ENCODE assay signal across 8 mouse cellular contexts in genomic region chr2:167823513-167823912, GRCm38 (mm10).
DNase-seq lines count a peak whose midpoint lies in the region; ATAC-seq lines count a peak whose summit lies in the region.

No protein-coding gene starts in this region.

- ATAC-seq in forebrain, embryonic 14.5 days, result peak; percentile 58; the same call in 1 of the 2 replicates
- ATAC-seq in lung, embryonic 15.5 days (ENCODE audit: borderline replicate concordance, extremely low read depth, low FRiP score, low TSS enrichment), result peak; percentile 76

- intact Hi-C loops in left cerebral cortex, postnatal 14 days (cut with DNase I), result no loop called here

- peak overlapping the region; percentile 39; the same call in 1 of the 2 replicates for H3K27ac ChIP-seq in forebrain, embryonic 14.5 days (ENCODE audit: low read depth, low read length)
- H3K27ac ChIP-seq in lung, embryonic 15.5 days, result peak overlapping the region; percentile 94

- H3K4me3 ChIP-seq in forebrain, embryonic 14.5 days (ENCODE audit: low read depth, low read length), result no peak overlapping the region
- H3K4me3 ChIP-seq in lung, embryonic 15.5 days, result no peak overlapping the region

- peak; percentile 97 for DNase-seq in heart, adult 11 months
- DNase-seq in heart, adult 9 months (ENCODE audit: low spot score in 2 of 2), result no peak
- peak; percentile 63 for DNase-seq in forebrain, embryonic 14.5 days (ENCODE audit: low spot score)
- DNase-seq in kidney, adult 8-10 months, result peak; percentile 85 to 89
- no peak for DNase-seq in thymus, postnatal 14 days
- no peak for DNase-seq in frontal cortex, postnatal 10 days (ENCODE audit: low spot score in 2 of 2)
- no peak for DNase-seq in left cerebral cortex, postnatal 14 days (ENCODE audit: low spot score in 2 of 2)

- H3K36me3 ChIP-seq in forebrain, embryonic 14.5 days (ENCODE audit: control insufficient read depth, insufficient read depth, low read length), result no peaks in the 10 kb centered on the region
- no peaks in the 10 kb centered on the region for H3K36me3 ChIP-seq in lung, embryonic 15.5 days

- 18% methylated on average over 9 of the region's 9 CpGs for WGBS in forebrain, embryonic 14.5 days
- WGBS in lung, embryonic 15.5 days, result 6% methylated on average over 9 of the region's 9 CpGs

- no peaks in the 10 kb centered on the region for H3K4me1 ChIP-seq in forebrain, embryonic 14.5 days (ENCODE audit: control insufficient read depth, insufficient read depth, low read length)
- peaks cover 77% of the 10 kb centered on the region for H3K4me1 ChIP-seq in lung, embryonic 15.5 days

- H3K27me3 ChIP-seq in forebrain, embryonic 14.5 days (replicated peaks; ENCODE audit: control insufficient read depth, insufficient read depth, low read length), result no peaks in the 10 kb centered on the region
- no peaks in the 10 kb centered on the region for H3K27me3 ChIP-seq in lung, embryonic 15.5 days

- H3K4me2 ChIP-seq in forebrain, embryonic 14.5 days (ENCODE audit: low read length), result no peak overlapping the region
- H3K4me2 ChIP-seq in lung, embryonic 15.5 days, result peak overlapping the region; percentile 20; the same call in 1 of the 2 replicates

- H3K9ac ChIP-seq in forebrain, embryonic 14.5 days (ENCODE audit: low read length), result no peak overlapping the region
- no peak overlapping the region for H3K9ac ChIP-seq in lung, embryonic 15.5 days

- no peaks in the 10 kb centered on the region for H3K9me3 ChIP-seq in forebrain, embryonic 14.5 days (replicated peaks; ENCODE audit: control insufficient read depth, low read length)
- no peaks in the 10 kb centered on the region for H3K9me3 ChIP-seq in lung, embryonic 15.5 days

Comparison
In these comparisons a context has a peak if more than half of its experiments do, and no peak if none do; other contexts are left out.
1. DNase-seq: peak in heart, adult 11 months (single experiment), forebrain, embryonic 14.5 days (single experiment) and kidney, adult 8-10 months (2 of 2); none in heart, adult 9 months (0 of 2), thymus, postnatal 14 days (single experiment), frontal cortex, postnatal 10 days (0 of 2) and left cerebral cortex, postnatal 14 days (0 of 2).